In the genomic region with DNA sequence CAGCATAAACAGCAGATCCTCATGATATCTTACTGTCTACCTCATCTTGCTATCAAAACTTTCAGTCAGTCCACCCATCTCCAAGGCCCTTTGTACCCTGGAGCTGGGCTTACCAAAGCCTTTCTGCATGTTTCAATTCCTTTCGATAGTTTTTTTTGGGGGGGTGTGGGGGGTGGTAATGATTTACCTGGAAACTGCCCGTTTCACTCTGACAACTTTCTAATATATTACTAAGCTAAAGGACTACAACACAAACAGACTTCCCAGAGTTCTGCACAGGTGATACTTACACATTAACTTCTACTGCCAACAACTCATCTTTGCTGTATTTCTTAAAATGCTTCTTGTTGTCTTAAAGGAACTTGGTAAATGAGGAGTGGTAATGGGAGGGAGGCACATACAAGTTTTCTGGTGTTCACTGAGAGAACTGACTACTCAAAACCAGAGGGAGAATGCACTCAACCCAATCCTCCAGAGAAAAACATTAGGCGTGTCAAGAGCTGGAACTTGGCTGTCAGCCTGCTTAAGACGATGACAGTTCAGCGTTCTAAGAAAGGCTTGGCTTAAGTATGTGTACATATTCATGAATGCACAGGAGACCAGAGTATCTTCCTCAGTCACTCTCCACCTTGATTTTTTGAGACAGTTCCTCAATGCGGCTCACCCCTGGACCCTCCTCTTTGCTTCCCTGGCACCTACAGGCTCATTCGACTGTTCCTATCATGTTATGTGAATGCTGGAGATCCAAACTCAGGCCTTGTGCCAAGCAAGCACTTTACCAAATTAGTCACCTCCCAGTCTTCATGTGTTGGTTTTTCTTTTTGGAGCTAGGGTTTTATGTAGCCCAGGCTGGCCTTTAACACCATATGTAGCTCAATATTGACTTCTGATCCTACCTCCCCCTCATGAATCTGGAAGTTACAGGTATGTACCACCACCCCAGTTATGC, we compare ENCODE assay signal across 10 mouse cellular contexts. TPM values are rescaled to one million over a fixed set of nuclear protein-coding genes. Genes with fewer than 3 reads are reported as not detected.
A peak's percentile ranks its signal among the peaks of the same experiment; 100 is the strongest.
DNase-seq lines count a peak whose midpoint lies in the region; ATAC-seq and TF ChIP-seq lines count a peak whose summit lies in the region.
"Had no signal": no experiment of that assay in that cellular context is flagged by ENCODE, and none has a peak within 500 bp of the region (broad histone marks: within the 10 kb centered on the region; RNA-seq: fewer than 3 reads in every experiment).

No protein-coding gene starts in this region.

- TF ChIP-seq CTCF in kidney, postnatal 0 days (IDR thresholded peaks at IDR 0.05; ENCODE audit: low read depth), result no peak
- TF ChIP-seq CTCF in forebrain, postnatal 0 days (IDR thresholded peaks at IDR 0.05; ENCODE audit: low read depth), result no peak

- no peak overlapping the region for H3K4me3 ChIP-seq in heart, embryonic 12.5 days
- no peak overlapping the region for H3K4me3 ChIP-seq in kidney, postnatal 0 days (replicated peaks; ENCODE audit: low read depth, low read length)
- no peak overlapping the region for H3K4me3 ChIP-seq in forebrain, postnatal 0 days (ENCODE audit: low read depth, low read length)
- H3K4me3 ChIP-seq: erythroblast, embryonic 14.5 days; midbrain, embryonic 12.5 days had no signal

- WGBS in heart, embryonic 12.5 days, result 76% methylated on average over 7 of the region's 7 CpGs
- 45% methylated on average over 7 of the region's 7 CpGs for WGBS in kidney, postnatal 0 days
- WGBS in forebrain, postnatal 0 days, result 56% methylated on average over 7 of the region's 7 CpGs

- peak; percentile 14 for DNase-seq in heart, adult 8-10 months (ENCODE audit: low spot score)
- DNase-seq in NIH3T3 (ENCODE audit: low read depth), result peak; percentile 74
- peak; percentile 41 for DNase-seq in kidney, postnatal 0 days (ENCODE audit: low spot score)
- peak; percentile 55 to 72 for DNase-seq in lung, postnatal 4 days
- no peak for DNase-seq in forebrain, postnatal 0 days
- no peak for DNase-seq in embryo, embryonic 10 days (ENCODE audit: low spot score)

- H3K36me3 ChIP-seq in heart, embryonic 12.5 days, result peaks cover 10% of the 10 kb centered on the region
- no peaks in the 10 kb centered on the region for H3K36me3 ChIP-seq in kidney, postnatal 0 days (ENCODE audit: insufficient read depth, low read length)
- H3K36me3 ChIP-seq in forebrain, postnatal 0 days (ENCODE audit: insufficient read depth), result peaks cover 9% of the 10 kb centered on the region

- 0 out of 2 replicates have a peak, but pooled peaks cover 10% of the 10 kb centered on the region for H3K27me3 ChIP-seq in heart, embryonic 12.5 days (replicated peaks)
- H3K27me3 ChIP-seq in kidney, postnatal 0 days (ENCODE audit: insufficient read depth, low read length), result no peaks in the 10 kb centered on the region
- no peaks in the 10 kb centered on the region for H3K27me3 ChIP-seq in forebrain, postnatal 0 days (ENCODE audit: insufficient read depth, low read length)

- ATAC-seq in heart, embryonic 12.5 days (ENCODE audit: insufficient number of reproducible peaks, low FRiP score), result no peak
- ATAC-seq in kidney, postnatal 0 days (replicated peaks; ENCODE audit: low FRiP score, low read depth), result peak; percentile 60
- no peak for ATAC-seq in megakaryocyte progenitor cell, adult 5-6 weeks (replicated peaks; ENCODE audit: poor library complexity)
- ATAC-seq in forebrain, postnatal 0 days, result no peak

- H3K27ac ChIP-seq in heart, embryonic 12.5 days (ENCODE audit: poor library complexity, severe bottlenecking), result no peak overlapping the region
- peak overlapping the region; percentile 88 for H3K27ac ChIP-seq in kidney, postnatal 0 days
- H3K27ac ChIP-seq in forebrain, postnatal 0 days (ENCODE audit: low read depth, low read length), result no peak overlapping the region
- H3K27ac ChIP-seq: midbrain, embryonic 12.5 days had no signal

- no peak overlapping the region for H3K9ac ChIP-seq in heart, embryonic 12.5 days
- H3K9ac ChIP-seq in kidney, postnatal 0 days (ENCODE audit: low read depth, low read length), result no peak overlapping the region
- no peak overlapping the region for H3K9ac ChIP-seq in forebrain, postnatal 0 days
- H3K9ac ChIP-seq: midbrain, embryonic 12.5 days had no signal

- no peaks in the 10 kb centered on the region for H3K9me3 ChIP-seq in heart, embryonic 12.5 days (replicated peaks)
- H3K9me3 ChIP-seq in kidney, postnatal 0 days (replicated peaks; ENCODE audit: low read length), result no peaks in the 10 kb centered on the region
- no peaks in the 10 kb centered on the region for H3K9me3 ChIP-seq in forebrain, postnatal 0 days (ENCODE audit: low read length)
- H3K9me3 ChIP-seq: midbrain, embryonic 12.5 days had no signal

- no peak overlapping the region for H3K4me2 ChIP-seq in heart, embryonic 12.5 days
- 0 out of 2 replicates have a peak overlapping the region, but pooled peaks have one; percentile 27 for H3K4me2 ChIP-seq in kidney, postnatal 0 days (ENCODE audit: low read length)
- no peak overlapping the region for H3K4me2 ChIP-seq in forebrain, postnatal 0 days (ENCODE audit: low read depth)
- H3K4me2 ChIP-seq: midbrain, embryonic 12.5 days had no signal

- peaks cover 2% of the 10 kb centered on the region for H3K4me1 ChIP-seq in heart, embryonic 12.5 days (replicated peaks)
- peaks cover 8% of the 10 kb centered on the region; the same call in 1 of the 2 replicates for H3K4me1 ChIP-seq in kidney, postnatal 0 days (replicated peaks; ENCODE audit: insufficient read depth, low read length)
- H3K4me1 ChIP-seq in forebrain, postnatal 0 days (ENCODE audit: insufficient read depth), result peaks cover 3% of the 10 kb centered on the region; the same call in 1 of the 2 replicates
- H3K4me1 ChIP-seq: midbrain, embryonic 12.5 days had no signal

RNA-seq across cellular contexts. Expression of a gene that starts 5.0 kb away (rescaled TPM):
- total RNA-seq in heart, adult 8-10 months (2022), result under 1 TPM in 3 of 4 experiments, not detected in 1; 0.50 to 0.80 (median 0.78) TPM
- polyA plus RNA-seq in heart, embryonic 12.5 days (2016; fragmentation: Nextera tagmentation; extraction: Ambion mirVana), result 5.9 and 6.2 TPM in 2 replicates
- 45.6 and 47.2 TPM in 2 replicates for polyA plus RNA-seq in kidney, postnatal 0 days (2015; fragmentation: Nextera tagmentation; extraction: Ambion mirVana)
- not detected in 2 replicates for total RNA-seq in megakaryocyte progenitor cell, adult 5-6 weeks (2015)
- total RNA-seq in megakaryocyte progenitor cell, adult 5-6 weeks (2017), result not detected in 2 replicates
- total RNA-seq in forebrain, postnatal 0 days (2014; rRNA removed), result 15.1 and 15.4 TPM in 2 replicates
- 19.4 and 21.6 TPM in 2 replicates for polyA plus RNA-seq in forebrain, postnatal 0 days (2015; fragmentation: Nextera tagmentation; extraction: Ambion mirVana)
- polyA plus RNA-seq: erythroblast, embryonic 14.5 days had no signal

RNA-seq across cellular contexts. Expression of a gene that starts 55.3 kb away (rescaled TPM):
- 1 to 10 TPM; 8.0 to 8.2 (median 8.1) TPM for total RNA-seq in heart, adult 8-10 months (2022)
- 22.0 and 22.9 TPM in 2 replicates for polyA plus RNA-seq in heart, embryonic 12.5 days (2016; fragmentation: Nextera tagmentation; extraction: Ambion mirVana)
- 23.3 and 25.7 TPM in 2 replicates for polyA plus RNA-seq in kidney, postnatal 0 days (2015; fragmentation: Nextera tagmentation; extraction: Ambion mirVana)
- 23.8 and 24.0 TPM in 2 replicates for total RNA-seq in megakaryocyte progenitor cell, adult 5-6 weeks (2015)
- total RNA-seq in megakaryocyte progenitor cell, adult 5-6 weeks (2017), result 15.7 and 19.4 TPM in 2 replicates
- 24.8 and 26.1 TPM in 2 replicates for total RNA-seq in forebrain, postnatal 0 days (2014; rRNA removed)
- polyA plus RNA-seq in forebrain, postnatal 0 days (2015; fragmentation: Nextera tagmentation; extraction: Ambion mirVana), result 29.0 and 30.1 TPM in 2 replicates

RNA-seq across cellular contexts. Expression of a gene that starts 55.4 kb away (rescaled TPM):
- total RNA-seq in heart, adult 8-10 months (2022), result 10 to 100 TPM; 14.3 to 18.9 (median 16.8) TPM
- 13.1 and 15.4 TPM in 2 replicates for polyA plus RNA-seq in heart, embryonic 12.5 days (2016; fragmentation: Nextera tagmentation; extraction: Ambion mirVana)
- polyA plus RNA-seq in kidney, postnatal 0 days (2015; fragmentation: Nextera tagmentation; extraction: Ambion mirVana), result 4.6 and 5.5 TPM in 2 replicates
- 31.0 and 33.0 TPM in 2 replicates for total RNA-seq in megakaryocyte progenitor cell, adult 5-6 weeks (2015)
- total RNA-seq in megakaryocyte progenitor cell, adult 5-6 weeks (2017), result 32.8 and 35.5 TPM in 2 replicates
- 162 and 200 TPM in 2 replicates for total RNA-seq in forebrain, postnatal 0 days (2014; rRNA removed)
- polyA plus RNA-seq in forebrain, postnatal 0 days (2015; fragmentation: Nextera tagmentation; extraction: Ambion mirVana), result 14.7 and 16.5 TPM in 2 replicates

Comparison
In these comparisons a context has a peak if more than half of its experiments do, and no peak if none do; other contexts are left out.
1. DNase-seq: peak in heart, adult 8-10 months (single experiment), NIH3T3 (single experiment), kidney, postnatal 0 days (single experiment) and lung, postnatal 4 days (2 of 2); none in forebrain, postnatal 0 days (single experiment) and embryo, embryonic 10 days (single experiment).